Mouse (Mus musculus) fat pad, adult 2 months (tissue): ENCODE results near the gene Cdkl4.

ENCODE experiments used
- DNase-seq: peaks from one replicate; pipeline ENCODE4 v3.0.0-alpha.2; 2011; ENCODE audit warnings: low read depth, low spot score; ENCODE audit errors: extremely low read depth

Gene Cdkl4

DNA sequence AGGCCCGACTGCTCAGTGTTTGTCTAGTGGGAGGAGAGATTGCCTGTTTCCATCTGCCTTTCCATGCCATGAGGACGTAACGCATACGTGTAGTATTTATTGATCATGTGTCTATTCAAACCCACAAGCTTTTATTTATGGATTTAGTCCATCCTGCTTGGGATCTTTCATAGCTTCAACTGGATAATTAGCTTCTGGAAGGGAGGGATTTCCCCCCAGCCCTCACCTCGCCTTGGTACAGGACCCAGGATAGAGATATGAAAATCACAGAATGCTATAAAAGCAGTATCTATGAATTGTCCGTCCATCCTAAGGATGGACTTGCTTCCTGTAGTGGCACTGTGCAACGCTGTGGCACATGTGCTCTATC is 96.8 kb downstream of the Cdkl4 start:
- DNase-seq = no peak

DNA sequence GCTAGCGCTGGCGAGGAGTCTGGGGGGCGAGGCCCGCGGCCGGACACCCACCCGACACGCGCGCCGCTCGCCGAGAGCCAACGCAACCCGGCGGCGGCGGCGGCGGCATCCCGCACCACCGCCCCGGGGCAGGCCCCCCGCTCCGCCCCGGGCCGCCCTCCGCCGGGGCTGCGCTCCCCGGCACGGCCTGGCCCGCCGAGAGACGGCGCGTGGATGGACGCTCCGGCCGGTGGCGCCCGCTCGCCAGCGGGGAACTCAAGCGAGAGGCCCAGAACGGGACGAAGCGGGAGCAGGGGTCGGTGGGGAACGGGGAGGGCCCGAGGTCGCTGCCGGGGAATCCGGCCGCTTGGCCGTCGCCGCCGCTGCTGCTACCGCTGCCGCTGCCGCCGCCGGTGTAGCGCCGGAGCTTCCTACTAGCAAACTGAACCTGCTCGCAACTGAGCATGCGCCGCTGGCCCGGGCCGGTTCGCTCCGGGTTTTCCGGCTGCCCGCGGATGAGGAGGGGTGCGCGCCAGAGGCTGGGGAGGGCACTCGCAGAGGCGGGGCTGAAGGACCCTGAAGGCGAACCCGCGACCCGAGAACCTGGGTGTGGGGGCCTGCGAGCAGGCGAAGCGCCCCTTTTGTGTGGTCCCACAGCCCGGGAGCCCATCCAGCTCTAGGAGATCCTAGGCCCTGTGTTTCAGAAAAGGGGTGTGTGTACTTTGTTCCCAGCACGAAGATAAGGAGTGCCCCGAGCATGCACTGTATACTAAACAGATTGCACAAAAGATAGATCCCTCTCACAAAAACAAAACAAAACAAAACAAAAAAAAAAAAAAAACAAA is 97.4 kb downstream of the Cdkl4 start, which contains the start of gene Sos1:
Gene Sos1, minus strand, starts transcription at position 423 of the 824 bp plus-strand sequence.
- DNase-seq = no peak

DNA sequence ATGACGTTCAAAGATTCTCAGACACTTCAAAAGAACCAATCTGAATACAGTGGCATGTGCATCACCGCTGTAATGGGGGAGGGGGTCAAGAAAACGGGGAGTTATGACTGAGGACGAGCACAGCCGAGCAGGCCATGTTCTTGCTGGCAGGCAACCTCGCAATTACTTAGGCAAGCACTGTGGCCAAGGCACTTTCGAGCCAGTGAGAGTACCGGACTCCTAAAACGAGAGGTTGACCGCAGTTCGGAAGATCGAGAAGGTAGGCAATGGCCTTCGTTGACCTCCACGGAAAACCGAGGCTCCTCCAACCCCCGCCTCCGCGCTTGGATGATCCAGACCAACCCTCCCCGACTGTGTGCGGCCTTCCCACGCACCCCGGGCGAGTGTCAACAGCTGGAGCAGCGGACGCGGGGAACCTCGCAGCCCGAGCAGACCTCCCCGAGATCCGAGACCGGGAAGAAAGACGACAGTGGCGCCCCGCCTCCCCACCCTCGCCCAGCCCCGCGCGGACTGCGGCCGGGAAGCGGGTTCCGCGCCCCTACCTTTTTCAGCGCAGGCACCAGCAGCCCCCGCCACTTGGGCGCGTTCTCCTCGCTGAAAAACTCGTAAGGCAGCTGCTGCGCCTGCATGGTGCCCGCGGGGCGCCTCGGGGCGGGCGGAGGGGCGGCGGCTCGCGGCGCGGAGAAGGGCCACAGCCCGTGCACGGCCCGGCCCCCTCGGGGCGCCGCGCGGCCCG is 98.2 kb downstream of the Cdkl4 start:
- DNase-seq = no peak

DNA sequence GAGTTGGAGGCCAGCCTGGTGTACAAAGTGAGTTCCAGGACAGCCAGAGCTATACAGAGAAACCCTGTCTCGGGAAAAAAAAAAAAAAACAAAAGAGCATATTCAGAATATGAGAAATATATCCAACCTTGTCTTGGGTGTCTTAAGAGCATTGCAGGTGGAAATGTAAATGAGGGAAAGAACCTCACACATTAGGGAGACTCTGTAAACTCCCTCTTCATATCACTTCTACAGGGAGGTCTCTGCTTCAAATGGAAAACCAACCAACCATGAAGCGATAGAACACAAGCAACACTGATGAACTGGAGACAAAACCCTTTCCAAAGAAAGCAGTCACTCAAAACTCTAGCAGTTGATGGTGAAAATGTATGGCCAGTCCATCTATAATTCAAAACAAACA is 99.9 kb downstream of the Cdkl4 start:
- DNase-seq = no peak

DNA sequence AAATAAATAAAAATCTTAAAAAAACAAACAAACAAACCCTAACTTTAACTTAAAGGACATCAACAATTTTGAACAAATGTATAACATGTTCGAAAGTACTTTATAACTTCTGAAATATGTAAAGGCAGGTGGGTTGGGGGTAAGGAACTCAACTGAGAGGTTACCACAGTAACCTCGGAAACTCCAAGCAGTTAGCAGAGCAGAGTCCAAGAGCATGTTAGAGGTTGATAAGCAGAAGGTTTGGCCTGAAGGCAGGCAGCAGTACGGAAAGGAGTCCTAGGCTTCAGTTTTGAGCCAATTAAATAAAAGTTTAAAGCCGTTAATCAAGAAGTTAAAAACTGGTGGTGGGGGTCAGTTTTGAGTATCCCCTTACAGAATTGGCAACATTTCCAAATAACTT is 101.1 kb downstream of the Cdkl4 start:
- DNase-seq = no peak
